Mouse (Mus musculus): ENCODE measurements around the gene Syna.

The Syna gene

DNA sequence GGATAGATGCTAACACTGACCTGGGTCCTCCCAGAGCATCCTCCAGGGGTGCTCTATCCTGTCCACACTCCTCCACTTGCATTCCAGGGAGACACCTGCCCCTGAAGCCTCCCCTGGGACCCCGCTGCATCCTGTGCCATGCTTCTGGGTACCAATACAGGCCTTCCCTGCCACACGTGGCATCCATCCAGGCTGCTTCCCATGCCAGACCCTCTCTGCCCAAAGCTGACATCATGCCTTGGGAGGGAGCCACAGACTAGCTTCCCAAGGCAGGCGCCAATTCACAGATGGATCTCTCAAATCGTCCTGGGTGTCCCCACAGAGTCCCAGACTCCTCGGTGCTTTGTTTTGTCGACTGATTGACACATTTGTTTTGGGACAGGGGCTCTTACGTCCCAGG, 29.1 kb downstream of the Syna start:
- DNase-seq (ENCODE audit: low spot score), result no peak

DNA sequence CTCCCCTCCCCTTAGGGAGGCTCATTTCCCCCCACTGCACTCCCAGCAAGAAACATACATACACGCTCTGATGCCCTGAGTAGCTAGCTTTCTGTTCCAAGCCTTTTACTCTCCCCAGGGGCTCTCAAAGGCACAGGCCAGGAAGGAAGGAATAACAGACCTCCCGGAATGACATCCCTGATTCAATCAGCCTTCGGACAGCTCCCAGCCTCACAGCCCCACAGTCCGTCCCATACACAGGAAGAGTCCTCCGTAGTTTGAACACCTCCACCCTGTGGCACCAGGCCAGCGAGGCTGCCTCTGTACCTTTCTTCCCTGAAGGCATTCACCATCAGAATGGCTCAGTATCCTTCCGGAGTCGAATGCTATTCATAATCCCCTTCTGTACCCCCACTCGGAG, 31.5 kb downstream of the Syna start:
- DNase-seq (ENCODE audit: low spot score), result no peak

DNA sequence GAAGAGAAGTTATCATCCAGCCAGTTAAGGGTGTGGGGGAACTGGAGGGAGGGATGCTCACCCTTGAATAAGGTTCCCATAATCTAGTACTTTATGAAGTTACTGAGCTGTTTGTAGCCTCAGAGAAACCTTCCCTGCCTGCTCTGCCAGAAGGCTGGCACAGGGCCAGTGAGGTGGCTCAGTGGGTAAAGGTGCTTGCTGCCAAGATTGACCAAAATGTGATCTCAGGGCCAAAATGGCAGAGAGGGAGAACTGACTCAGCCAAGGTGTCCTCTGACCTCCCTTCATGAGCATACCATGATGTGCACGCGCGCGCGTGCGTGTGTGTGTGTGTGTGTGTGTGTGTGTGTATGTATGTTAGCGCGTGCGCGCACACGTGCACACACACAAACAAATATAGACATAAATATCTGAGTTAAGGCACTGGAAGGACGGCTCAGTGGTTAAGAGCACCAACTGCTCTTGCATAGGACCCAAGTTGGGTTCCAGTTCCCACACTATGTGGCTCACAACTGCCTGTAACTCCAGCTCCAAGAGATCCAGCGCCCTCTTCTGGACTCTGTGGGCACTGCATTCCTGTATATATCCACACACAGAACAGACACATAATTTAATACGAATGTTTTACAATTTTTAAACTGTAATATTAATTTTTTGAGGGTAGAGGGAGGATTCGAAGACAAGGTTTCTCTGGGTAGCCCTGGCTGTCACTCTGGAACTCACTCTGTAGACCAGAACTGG, 33.8 kb downstream of the Syna start:
- DNase-seq (ENCODE audit: low spot score), result no peak

DNA sequence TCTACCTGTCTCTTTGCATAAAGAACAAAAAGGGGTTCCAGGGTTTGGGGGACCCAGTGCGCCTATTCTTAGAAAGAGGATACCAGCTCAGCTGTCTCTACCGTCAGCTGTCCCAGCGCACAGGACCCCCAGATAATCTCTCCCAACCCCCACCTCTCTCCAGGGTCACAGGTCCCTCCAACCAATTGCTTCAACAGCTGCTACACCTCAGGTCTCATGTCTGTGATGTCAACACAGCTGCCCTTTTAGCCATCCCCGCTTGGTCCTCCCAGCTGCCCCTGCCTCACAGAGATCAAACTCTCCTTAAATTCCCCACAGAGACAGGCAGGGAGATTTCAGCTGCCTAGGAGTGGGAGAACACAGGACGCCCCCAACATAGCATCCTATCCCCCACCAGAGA, 36.2 kb downstream of the Syna start:
- no peak for DNase-seq (ENCODE audit: low spot score)

DNA sequence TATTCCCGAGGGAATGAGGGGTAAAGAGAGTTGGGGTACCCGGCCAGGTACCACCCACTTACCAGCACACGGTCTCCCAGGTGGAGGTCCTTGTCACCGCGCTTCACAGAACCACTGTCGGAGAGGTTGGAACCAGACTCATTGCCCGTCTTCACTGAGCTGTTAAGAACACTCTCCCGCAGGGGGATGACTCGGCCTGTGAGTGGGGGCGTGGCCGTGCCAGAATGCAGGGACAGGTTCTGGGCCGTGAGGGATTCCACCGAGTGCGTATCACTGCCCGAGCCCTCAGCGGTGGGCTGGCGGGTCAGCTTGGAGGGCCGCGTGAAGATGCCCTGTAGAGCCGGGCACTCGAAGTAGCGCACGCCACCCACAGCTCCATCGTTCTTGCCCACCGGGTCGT, 37.4 kb downstream of the Syna start:
- no peak for DNase-seq (ENCODE audit: low spot score)

DNA sequence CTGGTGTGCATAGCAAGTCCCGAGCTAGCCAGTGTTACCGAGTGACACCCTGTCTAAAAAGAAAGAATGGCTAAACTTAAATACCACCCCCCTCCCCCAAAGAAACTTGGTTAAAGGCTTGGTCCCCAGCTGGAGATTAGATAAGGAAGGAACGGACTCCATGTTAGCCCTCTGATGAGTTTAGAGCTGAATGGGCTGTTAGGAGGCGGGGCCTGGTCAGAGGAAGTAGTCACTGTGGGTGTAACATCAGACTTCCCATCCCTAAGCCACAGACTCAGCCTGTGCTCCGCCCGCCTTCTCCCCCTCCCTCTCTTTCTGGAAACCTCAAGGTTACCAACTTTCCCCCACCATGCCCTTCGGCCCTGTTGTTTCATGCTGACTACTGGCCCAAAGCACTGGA, 38.2 kb downstream of the Syna start:
- DNase-seq (ENCODE audit: low spot score), result no peak

DNA sequence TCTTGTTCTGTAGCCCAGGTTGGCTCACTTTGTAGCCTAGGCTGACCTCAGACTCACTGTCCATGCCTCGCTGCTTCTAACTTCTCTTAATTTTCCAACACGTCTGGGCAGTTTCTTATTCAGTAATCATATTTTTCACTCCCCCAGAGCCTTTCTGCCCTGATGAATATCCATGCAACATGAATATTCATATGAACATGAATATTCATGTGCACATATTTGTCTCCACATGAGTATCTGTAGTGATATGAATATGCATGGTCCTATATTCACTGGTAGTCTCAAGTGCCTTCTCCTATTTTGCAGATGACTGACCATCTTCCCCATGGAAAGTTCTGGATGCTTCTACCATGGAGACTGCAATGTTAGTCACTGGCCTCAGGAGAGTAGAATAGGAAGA, 38.8 kb downstream of the Syna start:
- DNase-seq (ENCODE audit: low spot score), result no peak

DNA sequence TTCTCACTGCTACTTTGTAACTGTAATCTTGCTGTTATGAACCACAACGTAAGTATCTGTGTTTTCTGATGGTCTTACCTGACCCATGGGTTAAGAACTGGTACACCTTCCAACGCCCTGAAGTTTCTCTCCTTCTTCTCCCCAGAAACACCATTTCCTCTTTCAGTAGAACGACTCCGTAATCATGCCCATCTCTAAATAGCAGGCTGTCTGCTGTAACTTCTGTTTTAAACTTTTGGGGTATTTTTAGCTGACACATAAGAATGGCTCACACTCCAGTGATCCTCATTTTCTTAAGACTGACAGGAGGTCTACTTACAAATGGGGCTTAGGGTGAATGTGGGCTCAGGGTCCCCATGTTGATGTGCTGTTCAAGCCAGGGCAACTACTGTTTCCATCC, 39.9 kb downstream of the Syna start:
- DNase-seq (ENCODE audit: low spot score), result no peak

DNA sequence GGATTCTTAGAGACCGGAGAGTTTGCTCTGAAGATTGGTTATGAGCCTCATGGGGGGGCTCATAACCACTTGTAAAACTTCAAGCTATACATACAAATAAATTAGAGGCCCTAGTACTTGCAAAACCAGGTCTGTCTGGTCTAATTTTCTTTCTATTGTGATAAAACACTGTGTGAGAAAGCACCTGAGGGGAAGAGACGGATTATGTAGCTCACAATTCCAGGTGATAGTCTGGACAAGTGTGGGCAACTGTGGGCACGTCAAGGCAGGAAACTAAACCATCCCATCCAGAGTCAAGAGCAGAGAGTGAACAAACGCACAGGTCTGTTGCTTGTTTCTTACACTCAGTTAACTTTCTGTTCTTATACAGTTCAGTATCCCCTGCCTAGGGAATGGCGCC, 40.5 kb downstream of the Syna start:
- DNase-seq (ENCODE audit: low spot score), result no peak

DNA sequence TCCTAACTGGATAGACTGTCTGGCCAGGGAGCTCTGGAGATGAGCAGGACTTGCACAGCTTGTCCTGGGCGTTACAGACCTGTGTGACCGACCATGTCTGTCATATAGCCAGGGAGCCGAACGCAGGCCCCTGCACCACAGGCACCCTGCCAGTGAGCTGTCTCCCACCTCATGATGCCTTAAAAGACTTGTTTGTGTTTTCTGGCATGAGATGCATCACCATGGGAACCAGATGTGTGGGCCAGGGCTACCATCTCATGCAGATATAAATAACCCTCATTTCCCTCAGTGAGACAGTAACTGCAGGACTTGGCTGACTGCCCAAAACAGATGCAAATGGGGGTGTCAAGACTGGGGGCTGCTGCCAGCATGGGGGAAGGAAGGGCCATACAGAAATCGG, 47.9 kb downstream of the Syna start:
- no peak for DNase-seq (ENCODE audit: low spot score)

DNA sequence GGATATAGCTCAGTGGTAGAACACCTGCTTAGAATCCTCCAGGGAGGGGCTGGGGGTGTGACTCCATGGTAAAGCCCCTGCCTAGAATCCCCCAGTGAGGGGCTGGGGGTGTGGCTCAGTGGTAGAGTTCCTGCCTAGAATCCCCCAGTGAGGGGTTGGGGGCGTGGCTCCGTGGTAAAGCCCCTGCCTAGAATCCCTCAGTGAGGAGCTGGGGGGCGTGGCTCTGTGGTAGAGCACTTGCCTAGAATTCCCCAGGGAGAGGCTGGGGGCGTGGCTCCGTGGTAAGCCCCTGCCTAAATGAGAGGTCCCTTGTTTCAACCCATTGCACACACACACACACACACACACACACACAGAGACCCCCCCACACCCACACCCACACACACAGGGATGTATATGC, 49.7 kb downstream of the Syna start:
- no peak for DNase-seq (ENCODE audit: low spot score)

DNA sequence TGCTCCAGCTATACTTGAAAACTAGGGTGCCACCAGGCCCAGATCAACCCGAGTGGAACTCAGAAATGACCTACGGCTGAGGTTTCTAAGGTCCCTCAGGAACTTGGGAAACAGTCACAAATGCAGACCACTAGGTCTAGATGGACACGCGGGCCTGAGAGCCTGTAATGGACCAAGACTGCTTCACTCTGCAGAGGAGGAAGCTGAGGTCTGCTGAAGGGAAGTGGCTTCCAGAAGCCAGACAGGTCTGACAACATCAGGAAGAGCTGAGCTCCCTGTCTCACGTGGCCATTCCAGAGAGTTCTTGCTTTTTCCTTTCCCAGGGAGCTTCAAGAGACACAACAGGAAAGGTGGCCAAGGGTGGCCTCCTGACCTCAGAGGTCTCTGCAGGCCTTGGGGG, 51.0 kb downstream of the Syna start:
- no peak for DNase-seq (ENCODE audit: low spot score)

All from ovary, postnatal 14 days (tissue).